Mouse (Mus musculus) megakaryocyte, embryonic 14.5 days (primary cell): ENCODE measurements around the gene Fbxl17.

Experiments used
- FLI1 ChIP-seq: IDR thresholded peaks from 2 replicates; pipeline ENCODE4 v1.6.1; 2012; ENCODE audit warnings: low read length, inconsistent platforms, mixed read lengths
- GATA1 ChIP-seq: IDR thresholded peaks from 3 replicates; pipeline ENCODE4 v1.6.1; 2012; ENCODE audit warnings: mixed read lengths, low read length, inconsistent platforms, borderline replicate concordance

DNA sequence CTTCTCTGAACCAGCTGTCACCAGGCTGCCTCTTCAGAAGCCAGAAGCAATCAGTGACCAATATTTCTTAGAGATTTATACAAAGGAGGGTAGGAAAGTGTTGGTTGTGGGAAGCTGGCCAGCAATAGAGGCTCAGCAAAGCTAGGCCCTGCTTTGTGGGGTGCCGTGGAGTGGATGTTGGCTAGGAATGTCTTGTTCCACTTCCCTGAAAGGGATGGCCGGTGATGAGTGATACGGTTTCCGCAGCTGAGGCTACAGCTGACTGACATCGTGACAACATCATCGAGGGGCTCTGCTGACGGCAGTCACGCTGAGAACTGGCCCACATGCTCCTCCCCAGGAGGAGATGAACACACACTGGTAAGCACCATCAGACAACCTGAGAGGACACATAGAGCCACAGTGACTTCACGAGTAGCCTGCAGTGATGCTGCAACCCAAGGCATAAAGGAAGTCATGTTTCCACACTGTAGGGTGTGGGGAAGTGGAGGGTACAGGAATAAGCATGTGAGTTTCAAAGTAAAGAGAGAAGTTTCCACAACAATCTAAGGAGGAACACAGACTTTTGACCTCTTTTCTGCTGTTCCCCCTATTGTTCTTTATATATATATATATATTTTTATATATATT lies 456.7 kb downstream of the Fbxl17 start:
- TF ChIP-seq GATA1, result no peak
- no peak for TF ChIP-seq FLI1
